Mouse (Mus musculus) lung, postnatal 0 days (tissue): ENCODE measurements around the gene Vps51.

Experiments
- CTCF ChIP-seq: IDR thresholded peaks from 2 replicates; pipeline ENCODE4 v1.5.1; 2016; ENCODE audit warnings: antibody characterized with exemption, mild to moderate bottlenecking
- EP300 ChIP-seq: IDR thresholded peaks from 2 replicates; pipeline ENCODE4 v1.6.1; 2016; ENCODE audit warnings: antibody characterized with exemption, mild to moderate bottlenecking, control low read depth

GRCm38 (mm10) chr19:6040002-6040401 is 37.0 kb downstream of the Vps51 start:
- TF ChIP-seq CTCF (no peak), EP300 (no peak)
